Mouse (Mus musculus) CH12.LX (cell line): ENCODE data around the gene Jph3.

Experiments used
- CHD1 ChIP-seq: IDR thresholded peaks from 2 replicates; pipeline ENCODE4 v1.6.1; 2012; ENCODE audit warnings: low read depth, low read length, improper control_type of control experiment, inconsistent platforms
- CTCF ChIP-seq, 2 experiments: IDR thresholded peaks in 1 of 2; conservative IDR thresholded peaks in 1 of 2; 2 replicates each; pipeline ENCODE4 v1.5.1; 2011 to 2012; ENCODE audit warnings: low read depth in 2 of 2, low read length in 2 of 2, improper control_type of control experiment in 1 of 2, inconsistent platforms in 1 of 2, mild to moderate bottlenecking in 1 of 2, moderate library complexity in 1 of 2
- EP300 ChIP-seq: IDR thresholded peaks from 2 replicates; pipeline ENCODE4 v1.6.1; 2011; ENCODE audit warnings: low read length, improper control_type of control experiment
- ETS1 ChIP-seq: conservative IDR thresholded peaks from 2 replicates; pipeline ENCODE4 v1.6.1; 2012; ENCODE audit warnings: low read depth, mild to moderate bottlenecking, inconsistent platforms, low read length, improper control_type of control experiment, moderate library complexity
- GABPA ChIP-seq: IDR thresholded peaks from 2 replicates; pipeline ENCODE4 v1.6.1; 2012; ENCODE audit warnings: low read depth, low read length, improper control_type of control experiment, inconsistent platforms; ENCODE audit not compliant: insufficient replicate concordance
- JUND ChIP-seq: conservative IDR thresholded peaks from 2 replicates; pipeline ENCODE4 v1.6.1; 2011; ENCODE audit warnings: low read depth, low read length, improper control_type of control experiment
- POLR2AphosphoS2 ChIP-seq: IDR thresholded peaks from 2 replicates; pipeline ENCODE4 v1.6.1; 2011; ENCODE audit warnings: low read depth, low read length, improper control_type of control experiment
- SIN3A ChIP-seq: IDR thresholded peaks from 2 replicates; pipeline ENCODE4 v1.6.1; 2012; ENCODE audit warnings: low read length, improper control_type of control experiment, inconsistent platforms
- ZNF384 ChIP-seq: IDR thresholded peaks from 2 replicates; pipeline ENCODE4 v1.6.1; 2012; ENCODE audit warnings: low read depth, low read length, improper control_type of control experiment, inconsistent platforms

DNA sequence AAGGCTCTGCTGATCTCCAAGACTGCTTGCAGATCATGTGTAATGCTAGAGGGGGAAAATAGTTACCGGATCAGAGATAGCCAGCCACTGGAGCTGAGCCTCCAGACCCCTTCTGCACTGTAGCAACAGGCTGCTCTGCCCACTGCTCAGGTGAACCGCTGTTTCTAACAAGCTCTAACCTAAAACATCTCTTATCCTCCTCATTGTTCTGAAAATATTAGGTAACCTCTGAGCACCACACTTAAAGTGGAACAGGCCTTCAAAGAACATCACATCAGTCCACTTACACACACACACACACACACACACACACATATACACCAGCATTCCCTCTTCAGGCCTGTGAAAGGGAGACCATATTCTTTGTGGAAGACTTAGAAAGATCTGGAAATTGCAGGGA, 102.6 kb downstream of the Jph3 start:
- TF ChIP-seq ZNF384 (no peak), EP300 (no peak), CHD1 (no peak), SIN3A (no peak), GABPA (no peak), CTCF (conservative IDR thresholded peaks at IDR 0.05 in 1 of 2, IDR thresholded peaks at IDR 0.05 in 1 of 2; ENCODE audit: low read depth in 2 of 2, low read length in 2 of 2) (no peak), ETS1 (no peak), JUND (no peak), POLR2AphosphoS2 (no peak)
